Mouse (Mus musculus): ENCODE results near the gene Ppp1r2. TPM values are rescaled to one million over a fixed set of nuclear protein-coding genes. Genes with fewer than 3 reads are reported as not detected.
A peak's percentile ranks its signal among the peaks of the same experiment; 100 is the strongest.
"Not testable (repeated sequence)": the region's sequence is repeated elsewhere in the genome, so short reads cannot be mapped to it uniquely, and the experiment has no call there.

The Ppp1r2 gene
- total RNA-seq (2021) (10 to 100 TPM; 71.5 to 82.0 TPM), polyA plus RNA-seq (2012; rRNA removed) (75.9 and 81.2 TPM in 2 replicates)
- long read RNA-seq, full-length matches to known transcripts: 101 of 107 reads
- long read RNA-seq, partial matches to known transcripts: 2 of 107 reads
- long read RNA-seq, other reads (novel, unspliced or antisense): 4 of 107 reads

DNA sequence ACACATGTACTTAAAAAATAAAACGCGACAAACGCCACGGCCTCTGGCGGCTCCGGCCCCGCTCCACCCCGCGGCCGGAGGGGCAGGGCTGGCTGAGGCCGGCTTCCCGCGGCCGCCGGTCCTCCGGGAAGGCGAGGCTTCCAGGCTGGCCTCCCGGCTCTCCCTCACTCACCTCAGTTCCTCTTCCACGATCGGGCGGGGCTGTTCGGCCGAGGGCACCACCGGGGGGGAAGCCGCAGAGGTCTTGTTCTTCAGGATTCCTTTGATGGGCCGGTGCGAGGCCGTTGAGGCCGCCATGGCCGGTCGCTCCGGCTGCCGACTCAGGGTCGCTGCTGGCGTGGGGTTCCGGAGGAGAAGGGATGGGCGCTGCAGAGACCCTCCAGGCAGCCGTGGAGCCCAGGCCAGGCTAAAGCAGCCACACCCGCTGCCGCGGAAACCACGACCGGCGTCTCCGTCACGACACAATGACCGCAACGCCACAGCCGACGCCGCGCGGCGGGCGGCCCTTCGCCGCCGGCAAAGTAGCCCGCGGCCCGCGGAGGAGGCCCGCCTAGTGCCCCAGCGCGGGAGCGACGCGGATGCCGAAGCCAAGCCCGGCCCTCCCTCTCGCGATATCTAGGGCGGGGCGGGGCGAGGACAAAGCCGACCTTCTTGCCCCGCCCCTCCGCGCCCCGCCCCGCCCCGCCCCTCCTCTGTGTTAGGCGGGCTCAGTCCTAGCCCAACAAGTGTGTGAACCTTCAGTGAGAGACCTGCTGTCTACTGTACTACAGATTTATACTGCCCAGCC is at the start of gene Ppp1r2:
TSS of gene Ppp1r2 (minus strand) at position 604 of the 787 bp plus-strand sequence.
- DNase-seq: peak; percentile 96

DNA sequence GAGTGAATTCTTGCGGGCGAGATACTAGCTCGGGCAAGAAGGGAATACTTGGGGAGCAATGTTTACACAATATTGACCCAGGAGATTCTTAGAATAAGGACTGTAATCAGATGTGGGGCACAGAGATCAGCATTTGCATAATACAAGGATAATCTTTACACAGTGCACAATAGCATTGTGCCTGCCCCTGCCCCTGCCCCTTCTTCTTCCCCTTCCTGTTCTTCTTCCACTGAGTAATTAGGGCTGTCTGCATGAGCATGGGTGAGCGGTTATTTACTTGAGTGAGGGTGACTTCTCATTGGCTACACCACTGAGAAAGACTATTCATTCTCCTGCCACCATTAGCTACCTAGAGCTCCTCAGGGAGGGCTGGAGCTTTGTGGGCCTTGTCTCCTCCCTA is 46.4 kb upstream of the Ppp1r2 start:
- DNase-seq: no peak

DNA sequence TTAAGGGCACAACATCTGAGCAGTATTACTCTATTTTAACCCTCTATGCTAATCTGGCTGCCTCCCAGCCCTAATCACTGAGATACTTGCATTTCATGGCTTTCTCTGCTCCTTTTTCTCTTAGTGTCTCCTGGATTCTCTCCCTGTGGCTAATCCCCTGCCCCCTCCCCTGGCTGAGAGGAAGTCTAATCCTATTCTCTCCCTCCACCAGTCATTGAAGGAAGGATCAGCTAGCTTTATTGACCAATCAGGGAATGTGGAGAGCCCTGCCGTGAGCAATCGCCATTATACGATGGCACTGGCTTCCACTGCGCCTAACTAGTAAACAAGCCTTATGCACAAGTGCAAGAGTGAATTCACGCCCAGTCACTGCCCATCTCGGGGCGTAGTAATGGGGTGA is 45.9 kb upstream of the Ppp1r2 start:
- DNase-seq: no peak

DNA sequence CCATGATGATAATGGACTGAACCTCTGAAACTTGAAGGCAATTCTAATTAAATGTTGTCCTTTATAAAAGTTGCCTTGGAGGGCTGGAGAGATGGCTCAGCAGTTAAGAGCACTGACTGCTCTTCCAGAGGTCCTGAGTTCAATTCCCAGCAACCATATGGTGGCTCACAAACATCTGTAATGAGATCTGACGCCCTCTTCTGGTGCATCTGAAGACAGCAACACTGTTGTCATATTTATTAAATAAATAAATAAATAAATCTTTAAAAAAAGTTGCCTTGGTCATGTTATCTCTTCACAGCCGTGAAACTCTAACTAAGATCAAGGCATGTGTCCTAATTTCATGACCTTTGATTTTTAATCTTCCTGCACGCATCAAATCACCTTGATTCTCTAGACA is 44.6 kb upstream of the Ppp1r2 start:
- not testable (repeated sequence) for DNase-seq

DNA sequence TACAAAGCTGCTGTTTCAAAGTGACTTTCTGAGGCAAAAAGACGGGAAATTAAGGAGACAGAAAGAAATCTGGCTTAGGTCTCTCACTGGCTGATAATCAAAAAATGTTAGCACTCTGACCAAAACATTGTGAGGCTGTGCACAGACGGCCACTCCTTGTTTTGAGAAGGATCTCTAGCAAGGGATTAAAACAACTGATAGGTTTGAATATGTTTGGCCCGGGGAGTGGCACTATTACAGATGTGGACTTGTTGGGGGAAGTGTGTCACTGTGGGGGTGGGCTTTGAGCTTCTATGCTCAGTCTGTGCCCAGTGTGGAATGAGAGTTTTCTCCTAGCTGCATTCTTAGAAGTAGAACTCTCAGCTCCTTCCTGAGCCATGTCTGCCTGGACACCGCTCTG is 44.2 kb upstream of the Ppp1r2 start:
- no peak for DNase-seq

DNA sequence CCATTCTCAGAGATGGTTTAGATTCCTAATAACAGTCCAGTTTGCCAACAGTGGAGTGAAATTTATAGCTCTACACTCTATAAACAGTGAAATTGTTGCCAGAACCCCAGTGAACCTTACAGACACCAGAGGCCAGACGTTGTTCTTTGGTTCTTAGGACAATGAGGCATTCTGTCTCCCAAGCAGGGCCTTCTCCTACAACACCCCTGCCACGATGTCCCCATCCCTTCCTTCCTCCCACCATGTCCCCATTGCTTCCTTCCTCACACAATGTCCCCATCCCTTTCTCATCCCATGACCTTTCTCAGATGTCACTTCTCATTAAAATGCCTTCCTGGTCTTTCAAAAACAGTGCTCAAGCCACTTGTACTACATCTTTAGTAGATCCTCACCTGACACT is 43.3 kb upstream of the Ppp1r2 start:
- no peak for DNase-seq

DNA sequence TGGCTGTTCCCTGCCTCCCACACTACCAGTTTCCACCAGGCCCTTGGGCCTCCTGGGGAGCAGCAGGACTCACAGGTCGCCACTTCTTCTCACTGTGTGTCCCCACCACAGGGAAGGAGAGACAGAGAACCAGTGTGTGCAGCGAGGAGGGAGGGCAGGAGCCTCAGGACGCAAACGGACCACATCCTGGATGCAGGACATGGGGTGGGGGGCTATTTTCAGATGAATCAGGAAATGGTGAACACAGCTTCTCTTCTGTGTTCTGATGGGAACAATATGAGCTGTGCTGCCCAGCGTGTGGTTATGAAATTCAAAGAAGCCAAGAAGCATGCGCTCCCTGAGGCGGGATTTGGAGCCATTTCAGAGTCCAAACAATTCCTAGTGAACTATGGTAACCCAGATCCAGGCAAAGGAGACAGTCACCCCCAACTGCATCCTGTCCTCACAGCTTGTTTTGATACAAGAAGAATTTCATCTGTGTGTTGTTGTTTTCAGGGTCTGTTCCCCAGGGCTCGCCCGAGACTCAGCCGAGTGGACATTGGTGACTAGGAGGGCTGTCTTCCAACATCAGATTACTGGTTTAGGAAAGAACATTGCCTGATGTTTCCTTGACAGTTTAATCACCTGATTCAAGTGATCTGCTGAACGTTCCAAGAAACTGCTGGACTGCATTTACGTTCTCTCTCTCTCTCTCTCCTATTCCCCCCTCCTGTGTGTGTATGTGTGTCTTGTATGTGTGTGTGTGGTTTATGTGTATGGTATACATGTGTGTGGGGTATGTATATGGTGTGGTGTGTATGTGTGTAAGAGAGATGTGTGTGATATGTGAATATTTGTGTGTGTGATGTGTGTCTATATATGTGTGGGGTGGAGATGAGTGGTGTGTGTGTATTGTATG is 41.4 kb upstream of the Ppp1r2 start:
- peak; percentile 10 for DNase-seq

DNA sequence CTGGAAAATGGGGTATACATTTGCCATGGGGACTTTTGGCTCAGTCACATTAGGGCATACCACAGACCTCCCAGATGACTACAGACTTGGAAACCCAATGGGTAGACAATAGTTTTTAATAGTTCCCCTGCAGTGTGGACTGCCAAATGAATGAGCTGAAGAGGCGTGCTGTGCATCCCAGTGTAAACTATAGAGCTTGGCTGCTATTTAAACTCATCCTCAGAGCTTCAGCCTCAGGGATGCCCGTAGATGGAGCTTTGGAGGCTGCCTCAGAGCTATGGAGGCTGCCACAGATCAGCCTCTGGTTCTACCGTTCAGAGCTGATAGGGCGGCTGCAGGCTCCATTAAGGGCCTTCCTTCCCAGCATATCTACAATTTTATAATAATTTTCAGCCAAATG is 40.2 kb upstream of the Ppp1r2 start:
- DNase-seq: no peak

DNA sequence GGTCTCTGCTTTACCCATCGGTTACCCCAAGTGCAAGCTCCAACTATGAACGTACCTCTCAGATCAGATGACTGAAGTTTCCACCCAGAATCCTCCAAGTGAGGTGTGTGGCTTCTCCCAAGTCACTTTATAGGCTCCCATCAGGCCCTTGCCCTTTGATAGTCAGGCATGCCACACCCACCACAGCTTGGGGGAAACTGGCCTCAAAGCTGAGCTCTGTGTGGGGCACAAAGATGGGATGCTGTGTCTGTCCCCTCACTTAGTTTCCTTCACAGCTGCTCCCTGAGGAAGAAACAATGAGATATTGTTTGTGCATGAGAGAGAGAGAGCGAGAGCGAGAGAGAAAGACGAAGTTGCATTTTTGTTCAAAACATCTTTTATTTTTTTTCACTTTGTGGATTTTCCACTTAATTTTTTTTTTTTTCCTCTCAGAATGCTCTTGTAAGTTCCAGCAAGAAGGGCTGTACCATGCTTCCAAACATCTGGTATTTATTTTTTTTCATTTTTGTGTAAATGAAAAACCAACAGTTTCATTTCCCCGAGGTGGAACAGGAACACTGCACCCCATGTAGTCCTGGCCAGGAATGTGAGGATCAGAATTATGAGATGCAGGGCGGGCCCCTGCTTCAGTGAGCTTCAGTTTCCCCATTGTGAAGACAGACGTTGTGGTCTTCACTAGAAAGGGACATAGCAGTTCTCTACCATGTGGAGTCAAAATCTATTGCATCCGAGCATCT is 39.6 kb upstream of the Ppp1r2 start, which contains the start of gene Apod:
TSS of gene Apod (minus strand) at position 312 of the 737 bp plus-strand sequence.
- DNase-seq: no peak

DNA sequence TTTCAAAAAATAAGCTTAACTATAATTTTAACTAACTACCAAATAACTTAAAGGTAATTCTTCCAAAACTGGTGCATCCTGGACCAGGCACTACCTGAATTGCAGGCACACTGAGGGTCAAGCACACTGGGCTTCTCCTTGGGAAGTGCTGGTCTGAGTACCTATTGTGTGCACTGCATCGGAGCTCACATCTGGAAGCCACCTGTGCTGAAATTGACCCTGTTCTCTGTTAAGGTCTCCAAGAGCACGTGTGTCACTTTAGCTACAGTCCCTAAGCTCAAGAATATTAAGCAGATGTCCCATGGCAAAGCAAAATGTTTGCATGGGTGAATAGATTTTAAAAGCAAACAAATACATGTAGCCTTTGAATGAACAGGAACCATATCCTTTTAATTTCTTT is 38.5 kb upstream of the Ppp1r2 start:
- no peak for DNase-seq

DNA sequence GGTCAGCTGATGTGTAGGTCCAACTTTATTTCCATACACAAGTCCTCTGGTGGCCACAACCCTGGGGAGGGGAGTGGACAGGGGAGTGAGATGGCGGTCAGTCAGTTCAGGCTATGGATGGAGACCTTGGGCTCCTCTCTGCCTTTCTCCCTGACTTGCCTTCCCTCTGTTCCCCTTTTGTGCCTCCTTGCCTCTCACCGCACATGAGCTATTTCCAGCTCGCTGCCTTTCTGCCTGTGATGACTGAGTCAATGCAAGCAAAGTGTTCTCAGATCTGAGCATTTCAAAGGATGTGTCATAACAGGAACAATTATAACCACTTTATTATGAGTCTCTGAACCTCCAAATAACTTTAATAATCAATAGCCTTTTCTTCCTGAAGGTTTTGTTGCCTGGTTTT is 37.2 kb upstream of the Ppp1r2 start:
- DNase-seq: no peak

DNA sequence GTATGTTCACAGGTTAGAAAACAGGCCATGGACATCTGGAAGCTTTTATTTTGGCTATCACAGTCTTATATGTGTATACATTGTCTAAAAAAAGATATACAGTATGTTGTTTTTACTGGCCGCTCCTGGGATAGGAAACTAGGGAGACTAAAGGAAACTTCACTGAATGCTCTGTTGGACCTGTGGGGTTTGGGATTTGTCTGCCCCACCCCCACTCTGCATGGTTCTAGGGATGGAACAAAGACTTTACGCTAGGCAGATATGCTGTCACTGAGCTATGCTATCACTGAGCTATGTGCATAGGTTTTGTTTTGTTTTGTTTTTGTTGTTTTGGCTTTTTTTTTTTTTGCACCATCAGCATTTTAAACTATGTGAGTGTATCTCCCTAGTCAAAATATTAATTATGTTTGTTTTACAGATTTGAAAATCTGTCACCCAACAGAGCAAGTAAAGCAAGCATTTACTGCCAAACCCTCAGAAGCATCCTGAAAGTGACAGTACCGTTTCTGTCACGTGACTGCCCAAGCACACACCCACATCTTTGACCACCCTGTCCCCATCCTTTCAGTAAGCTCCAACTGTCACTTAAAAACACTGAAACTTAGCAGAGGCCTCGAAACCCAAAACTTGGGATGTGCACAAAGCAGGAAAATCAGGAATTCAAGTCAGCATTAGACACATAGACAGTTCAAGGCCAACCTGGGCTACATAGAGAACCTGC is 30.3 kb upstream of the Ppp1r2 start:
- DNase-seq: no peak

DNA sequence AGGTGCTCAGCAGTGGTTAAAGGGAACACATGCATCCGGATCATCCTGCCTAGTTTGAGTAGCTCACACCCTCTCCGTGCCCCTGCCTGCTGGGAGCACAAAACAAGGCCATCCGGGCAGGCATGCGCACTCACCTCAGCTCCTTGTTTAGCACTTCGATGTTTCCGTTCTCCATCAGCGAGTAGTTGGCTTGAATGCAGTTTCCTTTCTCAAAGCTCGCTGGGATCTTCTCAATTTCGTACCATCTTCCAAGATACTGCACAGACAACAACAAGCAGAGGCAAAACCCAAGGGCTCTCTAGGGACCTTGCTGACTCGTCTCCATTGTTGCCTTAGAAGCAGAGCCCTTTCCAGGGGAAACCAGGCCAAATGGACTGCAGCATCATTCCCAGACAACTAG is 28.2 kb upstream of the Ppp1r2 start:
- DNase-seq: no peak

DNA sequence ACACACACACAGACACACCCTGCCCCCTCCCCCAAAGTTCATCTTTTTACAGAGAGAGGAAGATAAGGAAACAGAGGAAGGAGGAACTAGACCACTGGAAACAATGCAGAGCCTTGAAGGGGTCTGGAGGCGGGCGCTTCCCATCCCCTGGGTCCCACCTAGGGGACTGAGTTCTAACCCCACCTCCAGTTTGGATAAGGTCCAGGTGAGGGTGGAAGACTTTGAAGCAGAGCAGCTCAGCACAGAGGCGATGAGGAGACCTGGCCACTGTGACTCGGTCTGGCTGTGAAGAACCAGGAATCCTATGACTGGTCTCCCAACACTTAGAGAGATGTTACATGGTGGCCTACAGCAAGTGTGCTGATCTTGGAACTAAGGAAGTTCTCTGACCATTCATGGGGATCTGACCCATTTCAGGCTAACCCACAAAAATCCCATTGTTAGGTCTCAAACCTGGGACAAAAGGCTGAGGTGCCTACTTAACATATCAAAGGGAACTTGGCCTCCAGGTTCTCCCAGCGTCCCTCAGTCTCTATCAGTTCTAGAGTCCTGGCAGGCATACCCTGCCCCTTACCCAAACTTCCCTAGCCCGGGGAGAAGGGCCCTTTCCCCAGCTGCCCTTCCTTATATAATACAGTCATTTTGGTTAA is 25.9 kb upstream of the Ppp1r2 start:
- DNase-seq: no peak

DNA sequence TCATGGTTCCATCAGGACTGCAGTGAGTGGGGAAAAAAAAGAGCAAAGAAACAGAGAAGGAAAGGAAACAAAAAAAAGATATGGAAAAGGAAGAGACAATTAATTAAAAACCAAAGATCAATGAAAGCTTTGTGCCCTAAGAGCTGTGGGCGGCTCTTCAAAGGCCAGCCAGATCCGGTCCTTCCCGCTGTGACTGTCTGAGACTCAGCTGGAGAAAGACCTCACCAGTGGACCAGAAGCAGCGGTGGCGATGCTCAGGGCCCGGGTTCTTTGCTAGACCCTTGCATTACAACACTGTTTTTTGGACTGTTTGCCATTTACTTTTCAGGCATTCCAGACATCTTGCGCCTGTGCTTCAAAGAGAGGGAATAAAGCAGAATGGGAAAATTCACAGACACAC is 25.4 kb upstream of the Ppp1r2 start:
- DNase-seq: no peak

DNA sequence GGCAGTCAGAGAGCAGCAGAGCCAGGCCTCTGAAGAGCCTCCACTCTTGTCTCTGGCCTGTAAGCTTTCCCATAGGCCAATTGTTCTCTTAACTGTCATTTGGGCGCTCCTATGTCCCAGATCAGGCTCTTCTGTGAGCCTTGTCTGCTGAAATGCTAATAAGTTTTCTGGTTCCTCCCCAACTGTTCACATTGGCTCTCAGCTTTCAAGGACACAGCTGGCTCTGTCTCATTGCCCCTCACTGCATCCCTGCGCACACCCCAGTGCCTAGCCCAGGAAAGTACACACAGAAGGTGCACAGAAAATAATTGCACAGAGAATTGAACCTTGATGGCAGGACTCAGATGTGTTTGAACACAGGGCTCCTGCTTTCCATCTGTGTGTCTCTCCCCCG is 24.9 kb upstream of the Ppp1r2 start:
- no peak for DNase-seq

DNA sequence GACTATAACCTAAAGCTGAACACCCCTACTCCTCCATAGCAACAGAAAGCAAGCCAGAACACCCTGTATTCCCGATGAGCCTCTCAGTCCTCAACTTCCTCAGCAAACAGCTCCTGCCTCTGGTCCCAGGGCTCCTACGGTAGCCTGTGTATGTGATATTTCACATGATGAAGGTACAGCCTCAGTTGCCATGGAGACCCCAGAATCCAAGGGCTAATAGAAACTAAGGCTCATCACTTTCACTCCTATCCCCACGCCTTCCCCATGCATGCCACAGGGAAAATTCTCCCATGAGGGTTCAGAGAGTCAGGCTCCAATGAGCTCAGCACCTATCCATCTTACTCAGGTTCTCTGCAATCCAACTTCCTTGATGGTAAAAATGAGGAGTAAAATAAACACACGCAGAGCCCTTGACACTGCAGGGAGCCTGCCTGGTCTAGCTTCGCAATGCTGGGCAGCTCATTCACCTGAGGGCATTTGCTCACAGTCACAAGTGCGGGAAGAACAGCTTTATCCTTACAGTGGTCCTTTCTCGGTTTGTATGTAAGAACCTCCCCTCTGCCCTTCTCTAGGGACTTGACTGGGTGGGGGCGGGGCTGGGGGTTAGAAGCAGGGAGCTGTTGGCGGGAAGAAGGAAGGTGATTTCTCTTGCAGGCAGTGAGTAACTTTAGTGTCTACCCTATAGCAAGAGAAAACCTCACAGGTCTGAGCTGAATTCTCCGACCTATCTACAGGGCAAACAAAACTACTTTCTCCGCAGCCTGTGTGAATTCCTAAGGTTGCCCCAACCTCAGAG is 24.3 kb upstream of the Ppp1r2 start:
- no peak for DNase-seq

DNA sequence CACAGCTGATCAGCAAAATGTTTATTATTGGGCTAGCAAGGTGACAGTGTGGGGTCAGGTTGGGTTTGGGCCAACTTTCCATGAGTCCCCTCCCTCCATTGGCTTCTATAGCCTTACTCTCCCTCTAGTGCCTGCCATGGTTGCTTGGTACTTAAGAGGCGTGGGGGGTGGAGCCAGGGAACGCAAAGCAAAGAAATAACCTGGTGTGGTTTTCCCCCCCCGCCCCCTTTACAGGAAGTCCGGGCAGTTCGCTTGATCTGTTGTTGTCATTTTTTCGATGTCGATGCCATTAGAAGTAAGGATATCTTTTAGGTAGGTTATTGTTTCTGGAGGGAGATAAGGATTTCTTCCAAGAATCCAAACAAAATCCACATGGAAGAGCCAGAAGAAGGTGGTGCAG is 22.0 kb upstream of the Ppp1r2 start:
- DNase-seq: no peak

DNA sequence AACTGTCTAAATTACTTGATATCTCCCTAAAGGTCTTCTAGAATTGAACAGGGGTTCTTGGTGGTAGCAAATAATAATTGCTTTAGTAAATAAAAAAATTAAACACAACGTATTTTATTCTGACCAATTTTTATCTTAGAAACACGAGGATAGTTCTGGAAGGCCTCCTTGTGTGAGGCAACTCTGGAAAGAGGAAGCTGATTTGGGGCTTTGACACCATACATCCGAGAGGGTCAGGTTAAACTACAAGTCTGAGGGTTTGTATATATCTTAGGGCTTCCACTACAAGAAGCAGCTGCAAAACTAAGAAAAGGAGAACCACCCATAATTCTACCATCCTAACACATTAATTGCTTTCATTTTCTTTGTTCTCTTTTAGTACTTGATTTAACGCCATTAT is 18.7 kb upstream of the Ppp1r2 start:
- DNase-seq: no peak

DNA sequence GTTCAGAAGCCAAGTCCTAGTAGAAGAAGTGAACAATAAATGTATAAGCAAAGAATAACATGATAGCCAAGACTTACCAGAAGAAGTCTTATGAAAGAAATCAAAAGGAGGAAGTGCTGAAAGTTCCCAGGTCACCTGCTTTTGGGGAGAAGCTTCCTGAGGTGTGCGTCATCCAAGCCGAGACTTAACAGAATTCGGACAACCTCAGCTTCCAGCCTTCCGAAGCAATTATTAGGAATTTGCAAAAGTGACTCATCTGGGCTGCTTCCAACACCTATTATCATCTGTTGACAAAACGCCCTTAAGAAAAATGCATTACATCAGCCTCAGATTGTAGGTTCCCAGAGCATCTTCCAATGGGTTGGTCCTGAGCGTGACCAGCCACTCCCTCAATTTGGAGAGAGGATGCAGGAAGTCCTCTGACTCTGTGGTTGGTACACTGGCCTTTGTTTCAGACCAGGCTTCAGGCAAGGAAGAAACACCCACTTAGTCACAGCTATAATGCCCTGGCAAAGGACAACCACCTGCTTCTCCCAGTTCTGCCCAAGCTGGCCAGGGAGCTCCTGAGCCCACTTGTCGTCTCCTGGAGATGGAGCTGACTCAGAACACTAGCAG is 15.8 kb upstream of the Ppp1r2 start:
- peak; percentile 42 for DNase-seq
